Mouse (Mus musculus) ES-Bruce4 (cell line): ENCODE data around the gene Ebi3. TPM values are rescaled to one million over a fixed set of nuclear protein-coding genes. Genes with fewer than 3 reads are reported as not detected.

ENCODE experiments used
- H3K27ac ChIP-seq: 2 replicates; pipeline ENCODE4 v1.5.1; 2012; ENCODE audit warnings: low read length, inconsistent platforms; ENCODE audit not compliant: insufficient read depth
- H3K27me3 ChIP-seq: 2 replicates; pipeline ENCODE4 v1.6.1; 2012; ENCODE audit warnings: mild to moderate bottlenecking, low read length, inconsistent platforms; ENCODE audit not compliant: control insufficient read depth, poor library complexity, insufficient read depth, severe bottlenecking
- H3K36me3 ChIP-seq: 2 replicates; pipeline ENCODE4 v1.6.1; 2012; ENCODE audit warnings: inconsistent platforms, mild to moderate bottlenecking, low read length, moderate library complexity; ENCODE audit not compliant: control insufficient read depth, poor library complexity, insufficient read depth, severe bottlenecking
- H3K4me1 ChIP-seq: one replicate; pipeline ENCODE4 v1.8.1; 2011; ENCODE audit warnings: low read length; ENCODE audit not compliant: control insufficient read depth, insufficient read depth
- H3K4me3 ChIP-seq: 2 replicates; pipeline ENCODE4 v1.5.1; 2011; ENCODE audit warnings: low read depth, mild to moderate bottlenecking, low read length
- H3K9ac ChIP-seq: 2 replicates; pipeline ENCODE4 v1.6.1; 2012; ENCODE audit warnings: low read depth, mild to moderate bottlenecking, inconsistent platforms; ENCODE audit not compliant: poor library complexity, severe bottlenecking
- H3K9me3 ChIP-seq: replicated peaks from 2 replicates; pipeline ENCODE4 v1.6.1; 2012; ENCODE audit warnings: mild to moderate bottlenecking, low read length, inconsistent platforms; ENCODE audit not compliant: control insufficient read depth, poor library complexity, insufficient read depth, severe bottlenecking
- CTCF ChIP-seq: IDR thresholded peaks from one replicate; pipeline ENCODE4 v1.8.1; 2011; ENCODE audit warnings: low read depth, low read length
- EP300 ChIP-seq: IDR thresholded peaks from 2 replicates; pipeline ENCODE4 v1.6.1; 2011; ENCODE audit warnings: low read depth, low read length; ENCODE audit not compliant: insufficient read depth
- POLR2A ChIP-seq: IDR thresholded peaks from one replicate; pipeline ENCODE4 v1.8.1; 2011; ENCODE audit warnings: low read length; ENCODE audit not compliant: insufficient read depth
- polyA plus RNA-seq: library from polyadenylated mRNA; stranded (reverse); fragments of >200 nt; gene quantifications from 2 replicates; pipeline ENCODE4 v1.2.4, GENCODE M21; 2011; ENCODE audit warnings: low read depth; ENCODE audit not compliant: missing spikeins, insufficient read depth, insufficient read length

Gene Ebi3
- polyA plus RNA-seq, 1 experiment, result not detected

- Histone ChIP-seq H3K4me1 (peaks cover 2% of the 10 kb centered on the region), H3K4me3 (no peak overlapping the region), H3K9me3 (no peaks in the 10 kb centered on the region), H3K9ac (no peak overlapping the region), H3K27me3 (no peaks in the 10 kb centered on the region), H3K27ac (no peak overlapping the region), H3K36me3 (no peaks in the 10 kb centered on the region)
- TF ChIP-seq CTCF (no peak), EP300 (no peak), POLR2A (no peak)
Observed at GRCm38 (mm10) chr17:56003000-56003399, 50.6 kb downstream of the Ebi3 start.

GRCm38 (mm10) chr17:56005415-56006061 is 53.1 kb downstream of the Ebi3 start, which contains the start of the genes Stap2 and Mpnd:
Gene Stap2, minus strand, starts transcription at chr17:56005584.
Gene Mpnd, plus strand, starts transcription at chr17:56005711.
- 0 out of 2 replicates have a peak within 1 kb of the TSS, but pooled peaks have one; percentile 10 for H3K9ac ChIP-seq
- H3K9me3 ChIP-seq, result no peaks in the 10 kb centered on the region
- no peaks in the 10 kb centered on the region for H3K36me3 ChIP-seq
- TF ChIP-seq EP300, result no peak
- TF ChIP-seq POLR2A, result no peak
- no peak for TF ChIP-seq CTCF
- H3K4me1 ChIP-seq, result peaks cover 8% of the 10 kb centered on the region
- no peak within 1 kb of the TSS for H3K27ac ChIP-seq
- H3K27me3 ChIP-seq, result no peaks in the 10 kb centered on the region
- H3K4me3 ChIP-seq, result no peak within 1 kb of the TSS

Other genes with a start within 250 kb of the Ebi3 start
- 17.8 and 21.0 TPM in 2 replicates for gene Pot1b, start 240.0 kb upstream of the Ebi3 start, polyA plus RNA-seq
- not detected in 2 replicates for gene Adgre4, start 202.7 kb upstream of the Ebi3 start, polyA plus RNA-seq
- gene Zfp119a, start 73.7 kb upstream of the Ebi3 start, polyA plus RNA-seq, result 2.5 and 3.7 TPM in 2 replicates
- 8.4 and 10.0 TPM in 2 replicates for gene Zfp959, start 60.5 kb upstream of the Ebi3 start, polyA plus RNA-seq
- gene Zfp119b, start 3.1 kb upstream of the Ebi3 start, polyA plus RNA-seq, result 7.5 and 7.8 TPM in 2 replicates
- 10.7 and 11.0 TPM in 2 replicates for gene Yju2, start 6.5 kb downstream of the Ebi3 start, polyA plus RNA-seq
- 2.5 and 4.3 TPM in 2 replicates for gene Shd, start 17.8 kb downstream of the Ebi3 start, polyA plus RNA-seq
- 22.0 and 46.7 TPM in 2 replicates for gene Fsd1, start 33.9 kb downstream of the Ebi3 start, polyA plus RNA-seq
- gene Stap2, start 52.9 kb downstream of the Ebi3 start, polyA plus RNA-seq, result 16.7 and 18.1 TPM in 2 replicates
- gene Mpnd, start 53.1 kb downstream of the Ebi3 start, polyA plus RNA-seq, result 61.9 and 69.3 TPM in 2 replicates
- gene Sh3gl1, start 84.0 kb downstream of the Ebi3 start, polyA plus RNA-seq, result 52.3 and 57.0 TPM in 2 replicates
- gene Chaf1a, start 87.8 kb downstream of the Ebi3 start, polyA plus RNA-seq, result 33.6 and 38.5 TPM in 2 replicates
- 38.4 and 38.7 TPM in 2 replicates for gene Ubxn6, start 122.4 kb downstream of the Ebi3 start, polyA plus RNA-seq
- gene Hdgfl2, start 127.0 kb downstream of the Ebi3 start, polyA plus RNA-seq, result 77.5 and 82.8 TPM in 2 replicates
- 0.21 and 0.35 TPM in 2 replicates for gene Plin4, start 157.2 kb downstream of the Ebi3 start, polyA plus RNA-seq
- 0.90 and 1.0 TPM in 2 replicates for gene Plin5, start 165.0 kb downstream of the Ebi3 start, polyA plus RNA-seq
- gene Lrg1, start 169.4 kb downstream of the Ebi3 start, polyA plus RNA-seq, result not detected in 2 replicates
- 2.1 and 2.5 TPM in 2 replicates for gene Sema6b, start 187.7 kb downstream of the Ebi3 start, polyA plus RNA-seq
- gene Tnfaip8l1, start 209.8 kb downstream of the Ebi3 start, polyA plus RNA-seq, result 1.8 and 2.5 TPM in 2 replicates
- 37.4 and 48.4 TPM in 2 replicates for gene Mydgf, start 231.3 kb downstream of the Ebi3 start, polyA plus RNA-seq